Mouse (Mus musculus) liver, embryonic 16.5 days (tissue): ENCODE measurements at regions not wholly inside any gene's neighbourhood (a gene's known extent, or its start where the extent isn't known, plus 50 kb on each side); places are given as distances from the start of the nearest gene placed in this dataset.
A peak's percentile ranks its signal among the peaks of the same experiment; 100 is the strongest.

Experiments
- ATAC-seq: fragments of 200-750 bp; cut with Nextera tagmentation; 2 replicates; pipeline ENCODE4 v1.8.0; 2017; ENCODE audit warnings: low read depth, mild to moderate bottlenecking, moderate number of reproducible peaks, moderate library complexity
- H3K27ac ChIP-seq: fragments of 300-500 bp; sonication (generic); 2 replicates; pipeline ENCODE4 v1.5.1; 2014; ENCODE audit warnings: mild to moderate bottlenecking, low read length
- H3K27me3 ChIP-seq: fragments of 300-500 bp; sonication (generic); 2 replicates; pipeline ENCODE4 v1.6.1; 2014; ENCODE audit warnings: low read depth, low read length, mixed read lengths; ENCODE audit not compliant: control insufficient read depth, insufficient read depth
- H3K36me3 ChIP-seq: fragments of 300-500 bp; sonication (generic); 2 replicates; pipeline ENCODE4 v1.6.1; 2014; ENCODE audit warnings: mild to moderate bottlenecking; ENCODE audit not compliant: control insufficient read depth, insufficient read depth
- H3K4me1 ChIP-seq: fragments of 300-500 bp; sonication (generic); 2 replicates; pipeline ENCODE4 v1.6.1; 2014; ENCODE audit warnings: low read depth, low read length, mixed read lengths; ENCODE audit not compliant: control insufficient read depth
- H3K4me2 ChIP-seq: fragments of 300-500 bp; sonication (generic); 2 replicates; pipeline ENCODE4 v1.6.1; 2014; ENCODE audit warnings: low read depth, low read length, mixed read lengths
- H3K4me3 ChIP-seq: fragments of 300-500 bp; sonication (generic); 2 replicates; pipeline ENCODE4 v1.5.1; 2014; ENCODE audit warnings: low read depth, mild to moderate bottlenecking, low read length
- H3K9ac ChIP-seq: fragments of 300-500 bp; sonication (generic); 2 replicates; pipeline ENCODE4 v1.6.1; 2014; ENCODE audit warnings: low read depth, low read length
- H3K9me3 ChIP-seq: fragments of 300-500 bp; sonication (generic); replicated peaks from 2 replicates; pipeline ENCODE4 v1.6.1; 2016; ENCODE audit warnings: low read length; ENCODE audit not compliant: control insufficient read depth
- WGBS: fragments of 180-500 bp; shearing (Covaris S2); extraction: QIAGEN DNeasy Blood & Tissue Kit; methylation state at CpG from one replicate; pipeline ENCODE4 v1.1.7; 2014; ENCODE audit not compliant: insufficient replicate concordance; 5-methylcytosine and 5-hydroxymethylcytosine counted together

GRCm38 (mm10) chr4:9104657-9105056, 865.8 kb upstream of the Car8 start:
- WGBS: 59% methylated on average over 6 of the region's 6 CpGs
- Histone ChIP-seq H3K36me3 (no peaks in the 10 kb centered on the region), H3K27ac (no peak overlapping the region), H3K4me3 (no peak overlapping the region), H3K9me3 (no peaks in the 10 kb centered on the region), H3K4me1 (no peaks in the 10 kb centered on the region; the same call in 1 of the 2 replicates), H3K4me2 (no peak overlapping the region), H3K27me3 (no peaks in the 10 kb centered on the region), H3K9ac (no peak overlapping the region)
- ATAC-seq: no peak

- H3K9ac ChIP-seq: no peak overlapping the region
- WGBS: 72% methylated on average over 8 of the region's 8 CpGs
- no peaks in the 10 kb centered on the region for H3K36me3 ChIP-seq
- H3K4me2 ChIP-seq: no peak overlapping the region
- no peaks in the 10 kb centered on the region for H3K9me3 ChIP-seq
- no peaks in the 10 kb centered on the region for H3K4me1 ChIP-seq
- ATAC-seq: no peak
- no peak overlapping the region for H3K27ac ChIP-seq
- no peak overlapping the region for H3K4me3 ChIP-seq
- no peaks in the 10 kb centered on the region for H3K27me3 ChIP-seq
Measured at GRCm38 (mm10) chr4:9103958-9104357, 865.1 kb upstream of the Car8 start.

- no peaks in the 10 kb centered on the region for H3K9me3 ChIP-seq
- H3K36me3 ChIP-seq: no peaks in the 10 kb centered on the region
- 22% methylated on average over 24 of the region's 24 CpGs for WGBS
- peak overlapping the region; percentile 35 for H3K4me3 ChIP-seq
- peak overlapping the region; percentile 35 for H3K4me2 ChIP-seq
- no peak overlapping the region for H3K9ac ChIP-seq
- ATAC-seq: 0 out of 2 replicates have a peak, but pooled peaks have one; percentile 35
- H3K27me3 ChIP-seq: no peaks in the 10 kb centered on the region
- H3K27ac ChIP-seq: no peak overlapping the region
- H3K4me1 ChIP-seq: no peaks in the 10 kb centered on the region; the same call in 1 of the 2 replicates
Measured at GRCm38 (mm10) chr4:9096809-9097700, 858.2 kb upstream of the Car8 start.

GRCm38 (mm10) chr4:9096274-9096673, 857.4 kb upstream of the Car8 start:
- ATAC-seq: no peak
- Histone ChIP-seq H3K4me1 (no peaks in the 10 kb centered on the region; the same call in 1 of the 2 replicates), H3K9me3 (no peaks in the 10 kb centered on the region), H3K27ac (no peak overlapping the region), H3K27me3 (no peaks in the 10 kb centered on the region), H3K9ac (no peak overlapping the region), H3K4me2 (no peak overlapping the region), H3K4me3 (no peak overlapping the region), H3K36me3 (no peaks in the 10 kb centered on the region)
- WGBS: 54% methylated on average over 2 of the region's 2 CpGs

- Histone ChIP-seq H3K9me3 (no peaks in the 10 kb centered on the region), H3K4me3 (no peak overlapping the region), H3K27ac (no peak overlapping the region), H3K27me3 (no peaks in the 10 kb centered on the region), H3K9ac (no peak overlapping the region), H3K4me2 (no peak overlapping the region), H3K4me1 (no peaks in the 10 kb centered on the region; the same call in 1 of the 2 replicates), H3K36me3 (no peaks in the 10 kb centered on the region)
- ATAC-seq: no peak
- WGBS: 54% methylated on average over 7 of the region's 7 CpGs
Measured at GRCm38 (mm10) chr4:9095646-9096045, 856.8 kb upstream of the Car8 start.

- ATAC-seq: no peak
- Histone ChIP-seq H3K27me3 (no peaks in the 10 kb centered on the region), H3K36me3 (no peaks in the 10 kb centered on the region), H3K4me3 (no peak overlapping the region), H3K4me1 (no peaks in the 10 kb centered on the region; the same call in 1 of the 2 replicates), H3K4me2 (no peak overlapping the region), H3K27ac (no peak overlapping the region), H3K9me3 (no peaks in the 10 kb centered on the region), H3K9ac (no peak overlapping the region)
- WGBS: 35% methylated on average over 10 of the region's 10 CpGs
Measured at GRCm38 (mm10) chr4:9094522-9094921, 855.7 kb upstream of the Car8 start.

GRCm38 (mm10) chr4:9094076-9094475, 855.2 kb upstream of the Car8 start:
- Histone ChIP-seq H3K4me2 (no peak overlapping the region), H3K36me3 (no peaks in the 10 kb centered on the region), H3K27ac (no peak overlapping the region), H3K27me3 (no peaks in the 10 kb centered on the region), H3K9me3 (no peaks in the 10 kb centered on the region), H3K4me1 (no peaks in the 10 kb centered on the region; the same call in 1 of the 2 replicates), H3K9ac (no peak overlapping the region), H3K4me3 (no peak overlapping the region)
- no peak for ATAC-seq
- 37% methylated on average over 6 of the region's 6 CpGs for WGBS

GRCm38 (mm10) chr4:9083526-9083925, 844.7 kb upstream of the Car8 start:
- Histone ChIP-seq H3K4me1 (no peaks in the 10 kb centered on the region; the same call in 1 of the 2 replicates), H3K9ac (no peak overlapping the region), H3K4me3 (no peak overlapping the region), H3K36me3 (no peaks in the 10 kb centered on the region), H3K27ac (no peak overlapping the region), H3K9me3 (no peaks in the 10 kb centered on the region), H3K27me3 (no peaks in the 10 kb centered on the region), H3K4me2 (no peak overlapping the region)
- WGBS: 72% methylated on average over 13 of the region's 13 CpGs
- ATAC-seq: no peak
